Mouse (Mus musculus) thymus, adult 2 months (tissue): Measurements from ENCODE around the gene Ube2o. TPM values are rescaled to one million over a fixed set of nuclear protein-coding genes. Genes with fewer than 3 reads are reported as not detected.
A peak's percentile ranks its signal among the peaks of the same experiment; 100 is the strongest.

ENCODE experiments used
- DNase-seq: peaks from one replicate; pipeline ENCODE4 v3.0.0; 2021
- H3K27ac ChIP-seq: fragments of 200-500 bp; 2 replicates; pipeline ENCODE4 v1.5.1; 2012; ENCODE audit warnings: low read length, control low read depth; ENCODE audit not compliant: control insufficient read depth, insufficient read depth
- H3K27me3 ChIP-seq: fragments of 200-500 bp; 2 replicates; pipeline ENCODE4 v1.6.1; 2012; ENCODE audit warnings: mild to moderate bottlenecking, low read length, moderate library complexity, mixed read lengths; ENCODE audit not compliant: control insufficient read depth, insufficient read depth
- H3K36me3 ChIP-seq: fragments of 200-500 bp; 2 replicates; pipeline ENCODE4 v1.6.1; 2012; ENCODE audit warnings: mild to moderate bottlenecking, low read length, moderate library complexity; ENCODE audit not compliant: control insufficient read depth, insufficient read depth
- H3K4me1 ChIP-seq: fragments of 200-500 bp; replicated peaks from 2 replicates; pipeline ENCODE4 v1.6.1; 2012; ENCODE audit warnings: low read length; ENCODE audit not compliant: control insufficient read depth, insufficient read depth
- H3K4me3 ChIP-seq: fragments of 200-500 bp; 2 replicates; pipeline ENCODE4 v1.5.1; 2012; ENCODE audit warnings: mild to moderate bottlenecking, low read length, control low read depth, moderate library complexity; ENCODE audit not compliant: control insufficient read depth, insufficient read depth
- CTCF ChIP-seq: fragments of 200-500 bp; IDR thresholded peaks from 2 replicates; pipeline ENCODE4 v1.5.1; 2012; ENCODE audit warnings: mild to moderate bottlenecking, control low read depth, low read length, moderate library complexity, borderline replicate concordance; ENCODE audit not compliant: control insufficient read depth, poor library complexity, insufficient read depth; ENCODE audit errors: extremely low read depth
- POLR2A ChIP-seq: fragments of 200-500 bp; IDR thresholded peaks from 2 replicates; pipeline ENCODE4 v1.6.1; 2012; ENCODE audit warnings: mild to moderate bottlenecking, low read length, control low read depth, moderate library complexity; ENCODE audit not compliant: control insufficient read depth, poor library complexity, insufficient read depth; ENCODE audit errors: extremely low read depth
- WGBS: fragments of 180-500 bp; shearing (Covaris S2); methylation state at CpG from one replicate; pipeline ENCODE4 v1.1.7; 2018; 5-methylcytosine and 5-hydroxymethylcytosine counted together
- polyA plus RNA-seq: library from polyadenylated mRNA; depleted of rRNA; stranded (reverse); fragments of >200 nt; gene quantifications from 2 replicates; pipeline ENCODE4 v1.2.3, GENCODE M21; 2012

Ube2o gene
- polyA plus RNA-seq, 1 experiment = 26.5 TPM

- Histone ChIP-seq H3K36me3 (no peaks in the 10 kb centered on the region), H3K4me1 (peaks cover 64% of the 10 kb centered on the region), H3K27me3 (no peaks in the 10 kb centered on the region), H3K4me3 (no peak overlapping the region), H3K27ac (no peak overlapping the region)
- DNase-seq = no peak
- 77% methylated on average over 8 of the region's 8 CpGs for WGBS
- TF ChIP-seq CTCF (no peak), POLR2A (no peak)
Measured at GRCm38 (mm10) chr11:116619561-116619960, 38.3 kb upstream of the Ube2o start.

- TF ChIP-seq CTCF (no peak), POLR2A (no peak)
- no peak overlapping the region for H3K27ac ChIP-seq
- 95% methylated on average over 7 of the region's 7 CpGs for WGBS
- H3K4me1 ChIP-seq = peaks cover 60% of the 10 kb centered on the region
- no peaks in the 10 kb centered on the region for H3K27me3 ChIP-seq
- H3K36me3 ChIP-seq = no peaks in the 10 kb centered on the region
- H3K4me3 ChIP-seq = no peak overlapping the region
- no peak for DNase-seq
Measured at GRCm38 (mm10) chr11:116619156-116619555, 37.9 kb upstream of the Ube2o start.

GRCm38 (mm10) chr11:116618666-116619065, 37.4 kb upstream of the Ube2o start:
- Histone ChIP-seq H3K4me1 (peaks cover 57% of the 10 kb centered on the region), H3K27ac (no peak overlapping the region), H3K36me3 (no peaks in the 10 kb centered on the region), H3K4me3 (no peak overlapping the region), H3K27me3 (no peaks in the 10 kb centered on the region)
- WGBS = 78% methylated on average over 7 of the region's 7 CpGs
- TF ChIP-seq CTCF (no peak), POLR2A (no peak)
- DNase-seq = no peak

- Histone ChIP-seq H3K27me3 (no peaks in the 10 kb centered on the region), H3K36me3 (no peaks in the 10 kb centered on the region), H3K4me3 (no peak overlapping the region), H3K4me1 (peaks cover 49% of the 10 kb centered on the region), H3K27ac (no peak overlapping the region)
- no peak for DNase-seq
- TF ChIP-seq CTCF = no peak
- TF ChIP-seq POLR2A = no peak
- WGBS = 13% methylated on average over 7 of the region's 7 CpGs
Measured at GRCm38 (mm10) chr11:116617641-116618040, 36.4 kb upstream of the Ube2o start.

GRCm38 (mm10) chr11:116616438-116617118, 35.3 kb upstream of the Ube2o start:
- Histone ChIP-seq H3K4me1 (peaks cover 48% of the 10 kb centered on the region), H3K27ac (no peak overlapping the region), H3K4me3 (no peak overlapping the region), H3K27me3 (no peaks in the 10 kb centered on the region), H3K36me3 (no peaks in the 10 kb centered on the region)
- TF ChIP-seq POLR2A (no peak), CTCF (no peak)
- 19% methylated on average over 10 of the region's 10 CpGs for WGBS
- no peak for DNase-seq

GRCm38 (mm10) chr11:116615735-116616437, 34.6 kb upstream of the Ube2o start:
- peaks cover 48% of the 10 kb centered on the region for H3K4me1 ChIP-seq
- WGBS = 1% methylated on average over 15 of the region's 15 CpGs
- peak; percentile 40 for DNase-seq
- H3K36me3 ChIP-seq = no peaks in the 10 kb centered on the region
- no peak overlapping the region for H3K27ac ChIP-seq
- H3K27me3 ChIP-seq = no peaks in the 10 kb centered on the region
- TF ChIP-seq CTCF (no peak), POLR2A (no peak)
- peak overlapping the region; percentile 28; the same call in 1 of the 2 replicates for H3K4me3 ChIP-seq

- H3K36me3 ChIP-seq = no peaks in the 10 kb centered on the region
- TF ChIP-seq POLR2A (no peak), CTCF (no peak)
- H3K27me3 ChIP-seq = no peaks in the 10 kb centered on the region
- 97% methylated on average over 6 of the region's 6 CpGs for WGBS
- H3K4me1 ChIP-seq = peaks cover 50% of the 10 kb centered on the region
- DNase-seq = no peak
- no peak overlapping the region for H3K27ac ChIP-seq
- no peak overlapping the region for H3K4me3 ChIP-seq
Measured at GRCm38 (mm10) chr11:116613234-116613633, 32.0 kb upstream of the Ube2o start.
